Comparison of ENCODE assay signal across 10 mouse cellular contexts in the genomic region with DNA sequence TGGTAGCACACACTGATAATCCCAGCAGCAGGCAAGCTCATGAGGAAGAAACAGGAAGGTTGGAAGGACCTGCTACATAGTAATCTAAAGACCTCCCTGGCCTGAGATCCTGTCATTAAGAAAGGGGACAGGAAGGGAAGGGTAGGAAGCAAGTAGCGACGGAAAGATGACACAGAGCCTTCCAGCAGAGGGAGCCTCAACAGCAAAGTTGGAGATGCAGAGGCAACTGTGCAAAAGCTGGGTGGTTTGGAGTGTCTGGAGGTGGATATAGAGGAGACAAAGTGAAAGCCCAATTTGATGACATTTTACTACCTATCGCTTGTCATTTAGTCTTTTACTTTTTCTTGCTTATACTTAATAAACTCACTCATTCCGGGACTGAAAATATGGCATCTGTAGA. TPM values are rescaled to one million over a fixed set of nuclear protein-coding genes. Genes with fewer than 3 reads are reported as not detected.
DNase-seq lines count a peak whose midpoint lies in the region; ATAC-seq lines count a peak whose summit lies in the region.
"Had no signal": no experiment of that assay in that cellular context is flagged by ENCODE, and none has a peak within 500 bp of the region (broad histone marks: within the 10 kb centered on the region; RNA-seq: fewer than 3 reads in every experiment).

No protein-coding gene starts in this region.

- WGBS in midbrain, embryonic 13.5 days = 44% methylated on average over 4 of the region's 4 CpGs

- ATAC-seq in megakaryocyte progenitor cell, adult 5-6 weeks (replicated peaks; ENCODE audit: poor library complexity) = peak; percentile 67
- ATAC-seq in midbrain, embryonic 13.5 days = no peak

- no peak overlapping the region for H3K4me2 ChIP-seq in midbrain, embryonic 13.5 days (replicated peaks)
- H3K4me2 ChIP-seq: limb, embryonic 12.5 days had no signal

- H3K9ac ChIP-seq in midbrain, embryonic 13.5 days (replicated peaks) = no peak overlapping the region
- H3K9ac ChIP-seq: limb, embryonic 12.5 days had no signal

- H3K9me3 ChIP-seq in midbrain, embryonic 13.5 days = no peaks in the 10 kb centered on the region
- H3K9me3 ChIP-seq: limb, embryonic 12.5 days had no signal

- H3K4me3 ChIP-seq in midbrain, embryonic 13.5 days (replicated peaks) = no peak overlapping the region
- H3K4me3 ChIP-seq: erythroblast, embryonic 14.5 days; limb, embryonic 12.5 days had no signal

- H3K27me3 ChIP-seq in midbrain, embryonic 13.5 days = peaks cover 22% of the 10 kb centered on the region

- 0 out of 2 replicates have a peak, but pooled peaks cover 8% of the 10 kb centered on the region for H3K4me1 ChIP-seq in midbrain, embryonic 13.5 days (replicated peaks)

- peak; percentile 47 to 83 for DNase-seq in adrenal gland, adult (ENCODE audit: inconsistent age in 2 of 2, low spot score in 1 of 2)
- no peak for DNase-seq in adrenal gland, adult 8-10 months
- DNase-seq in left cerebral cortex, adult 18-20 months (ENCODE audit: low spot score in 2 of 2) = peak; percentile 59 to 60
- no peak for DNase-seq in left cerebral cortex, adult 11 months (ENCODE audit: low spot score)
- peak; percentile 68 for DNase-seq in adrenal gland, postnatal 14 days
- peak; percentile 75 for DNase-seq in induced T-regulatory cell, adult 2 months (ENCODE audit: low read depth)

- no peak overlapping the region for H3K27ac ChIP-seq in midbrain, embryonic 13.5 days
- H3K27ac ChIP-seq: limb, embryonic 12.5 days had no signal

- H3K36me3 ChIP-seq in midbrain, embryonic 13.5 days = no peaks in the 10 kb centered on the region
- H3K36me3 ChIP-seq: limb, embryonic 12.5 days had no signal

RNA-seq across cellular contexts. Expression of gene Rgs9, which starts 19.0 kb away (rescaled TPM):
- total RNA-seq in adrenal gland, adult 8-10 months (2022) = 1 to 10 TPM; 4.9 to 9.8 (median 7.4) TPM
- 10 to 100 TPM; 35.8 to 56.5 TPM for total RNA-seq in left cerebral cortex, adult 18-20 months (2021)
- 4.5 and 7.4 TPM in 2 replicates for total RNA-seq in adrenal gland, postnatal 14 days (2021)
- 0.77 TPM in 1 of 2 replicates, not detected in the other for total RNA-seq in megakaryocyte progenitor cell, adult 5-6 weeks (2015)
- total RNA-seq in megakaryocyte progenitor cell, adult 5-6 weeks (2017) = 0.07 TPM in 1 of 2 replicates, not detected in the other
- polyA plus RNA-seq in midbrain, embryonic 13.5 days (2015; fragmentation: Nextera tagmentation; extraction: Ambion mirVana) = 7.2 and 7.3 TPM in 2 replicates
- polyA plus RNA-seq: erythroblast, embryonic 14.5 days had no signal

RNA-seq across cellular contexts. Expression of gene Gna13, which starts 45.7 kb away (rescaled TPM):
- total RNA-seq in adrenal gland, adult 8-10 months (2022) = 10 to 100 TPM; 65.1 to 70.3 (median 68.0) TPM
- 10 to 100 TPM; 48.2 to 49.2 TPM for total RNA-seq in left cerebral cortex, adult 18-20 months (2021)
- 61.7 and 65.3 TPM in 2 replicates for total RNA-seq in adrenal gland, postnatal 14 days (2021)
- total RNA-seq in megakaryocyte progenitor cell, adult 5-6 weeks (2015) = 50.4 and 59.9 TPM in 2 replicates
- 36.3 and 42.8 TPM in 2 replicates for total RNA-seq in megakaryocyte progenitor cell, adult 5-6 weeks (2017)
- 16.2 and 16.4 TPM in 2 replicates for polyA plus RNA-seq in midbrain, embryonic 13.5 days (2015; fragmentation: Nextera tagmentation; extraction: Ambion mirVana)

Comparison
In these comparisons a context has a peak if more than half of its experiments do, and no peak if none do; other contexts are left out.
1. DNase-seq: peak in adrenal gland, adult (2 of 2), left cerebral cortex, adult 18-20 months (2 of 2), adrenal gland, postnatal 14 days (single experiment) and induced T-regulatory cell, adult 2 months (single experiment); none in adrenal gland, adult 8-10 months (single experiment) and left cerebral cortex, adult 11 months (single experiment).